Mouse (Mus musculus): ENCODE results near the gene Smarcal1.

The Smarcal1 gene

DNA sequence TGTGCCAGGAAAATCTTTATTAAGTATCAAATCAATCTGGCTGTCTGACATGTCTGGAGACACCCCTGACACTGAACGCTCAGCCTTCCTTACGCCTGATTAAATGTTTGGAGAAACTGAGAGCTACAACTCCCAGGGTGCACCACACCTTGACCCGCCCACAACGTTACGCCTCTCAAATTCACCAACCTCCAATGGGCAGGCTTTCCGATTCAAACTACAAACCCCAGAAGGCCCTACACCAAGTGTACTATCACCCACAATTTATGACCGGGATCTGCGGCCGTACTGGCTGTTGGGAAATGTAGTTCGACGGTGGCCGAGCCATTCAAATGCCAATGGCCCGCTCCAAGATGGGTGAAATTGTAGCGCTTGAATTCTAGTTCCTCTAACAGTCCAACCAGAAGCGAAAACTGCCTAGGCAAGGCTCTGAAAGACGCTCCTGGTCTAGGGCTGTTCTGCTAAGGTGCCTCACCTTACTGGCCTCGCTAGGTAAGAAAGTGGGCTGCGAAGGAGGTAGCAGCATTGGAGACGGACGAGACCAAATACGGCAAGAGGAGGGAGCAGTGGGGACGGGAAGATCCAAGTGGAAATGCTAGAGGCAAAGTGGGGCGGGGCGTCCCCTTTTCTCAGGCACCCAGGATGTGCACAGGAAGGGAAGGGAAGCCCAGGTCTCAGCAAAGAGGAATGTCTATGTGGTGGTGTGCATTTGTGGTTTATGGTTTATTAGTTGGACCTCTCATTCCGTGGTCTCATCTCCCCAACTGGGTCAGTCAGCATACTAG, at the start of gene Smarcal1:
Gene Smarcal1, plus strand, starts transcription at position 305 of the 785 bp plus-strand sequence.
- DNase-seq = peak; percentile 95 to 96

DNA sequence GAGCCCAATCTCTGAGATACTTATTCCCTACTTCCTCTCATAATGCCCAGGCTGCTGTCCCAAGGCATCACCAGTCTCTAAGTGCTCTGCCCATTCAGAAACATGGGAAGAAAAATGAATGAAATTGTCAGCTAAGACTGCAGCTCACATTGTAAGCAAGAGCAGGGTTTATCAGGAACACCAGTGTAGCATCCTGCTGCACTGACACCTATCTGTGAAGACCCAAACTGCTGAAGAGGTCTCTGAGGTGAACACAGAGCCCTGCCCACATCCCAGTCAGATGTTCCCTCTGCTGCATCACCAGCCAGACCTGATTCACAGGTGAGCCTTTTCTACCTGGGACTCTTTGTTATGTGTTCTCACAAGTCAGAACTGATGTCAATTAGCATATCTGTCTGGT, 49.6 kb upstream of the Smarcal1 start:
- DNase-seq = no peak

- no peak for DNase-seq
These were observed 47.1 kb upstream of the Smarcal1 start for GRCm38 (mm10) chr1:72535725-72536571.

- DNase-seq = peak; percentile 64 to 74
These were observed 46.3 kb upstream of the Smarcal1 start, which contains the start of gene March4 for GRCm38 (mm10) chr1:72536611-72537351. TSS of gene March4 (minus strand) at chr1:72536930.

DNA sequence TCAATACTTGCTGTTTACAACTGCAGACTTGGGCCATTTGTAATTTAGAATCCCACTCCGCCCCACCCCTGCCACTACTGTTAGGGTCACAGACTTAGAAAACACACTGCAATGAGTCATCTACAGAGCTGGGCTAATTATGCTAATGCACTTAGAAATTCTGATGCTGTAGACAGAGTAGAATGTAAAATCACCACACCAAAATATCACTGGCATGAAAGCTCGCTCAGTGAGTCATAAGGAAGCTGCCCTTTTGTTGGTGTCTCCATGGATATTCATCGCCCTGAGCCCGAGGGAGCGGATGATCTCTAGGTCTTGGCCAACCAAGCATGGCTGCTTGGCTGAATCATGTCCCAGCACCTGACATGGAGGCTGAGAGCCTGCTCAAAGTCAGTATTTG, 44.8 kb upstream of the Smarcal1 start:
- no peak for DNase-seq

GRCm38 (mm10) chr1:72550317-72550716, 32.7 kb upstream of the Smarcal1 start:
- no peak for DNase-seq

- DNase-seq = no peak
These were observed 26.6 kb upstream of the Smarcal1 start for GRCm38 (mm10) chr1:72556471-72556870.

DNA sequence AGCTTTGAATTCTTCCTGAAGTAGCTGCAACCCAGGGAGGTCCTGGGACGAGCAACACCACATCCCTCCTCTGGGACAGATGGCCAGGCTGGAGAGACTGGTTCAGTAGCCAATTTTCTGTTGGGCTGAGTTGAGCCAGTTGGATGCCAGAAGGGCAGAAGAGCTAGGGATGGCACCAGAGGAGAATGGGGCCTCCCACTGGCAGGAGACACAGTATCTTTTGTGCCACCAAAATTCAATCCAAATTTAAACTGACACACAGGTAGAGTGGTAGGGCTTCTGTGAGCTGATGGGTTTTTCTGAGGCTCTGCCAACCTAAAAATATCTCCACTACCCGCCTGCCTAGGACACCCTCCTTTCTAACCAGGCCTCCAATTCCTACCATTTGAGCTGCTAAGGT, 24.4 kb upstream of the Smarcal1 start:
- DNase-seq = no peak

DNA sequence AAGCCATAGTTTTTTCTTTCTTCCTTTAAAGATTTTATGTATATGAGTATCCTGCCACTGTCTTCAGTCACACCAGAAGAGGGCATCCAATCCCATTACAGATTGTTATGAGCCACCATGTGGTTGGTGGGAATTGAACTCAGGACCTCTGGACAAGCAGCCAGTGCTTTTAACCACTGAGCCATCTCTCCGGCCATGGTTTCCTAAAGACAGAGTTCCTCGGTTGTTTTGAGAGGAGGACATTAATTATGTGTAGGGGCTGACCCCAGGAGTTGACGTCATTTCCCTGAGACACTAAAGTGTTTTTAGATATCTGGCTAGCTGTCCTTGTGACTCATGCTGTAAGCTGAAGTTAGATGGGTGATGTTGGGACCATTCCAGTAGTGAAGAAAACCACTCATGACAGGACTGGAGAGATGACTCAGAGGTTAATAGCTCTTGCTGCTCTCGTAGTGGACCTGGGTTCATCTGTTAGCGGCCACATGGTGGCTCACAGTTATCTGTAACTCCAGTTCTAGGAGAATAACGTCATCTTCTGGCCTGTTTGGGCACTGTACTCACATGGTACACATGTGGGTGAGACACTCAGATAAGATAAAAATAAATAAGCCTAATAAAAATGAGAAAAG, 18.6 kb upstream of the Smarcal1 start:
- DNase-seq = no peak

DNA sequence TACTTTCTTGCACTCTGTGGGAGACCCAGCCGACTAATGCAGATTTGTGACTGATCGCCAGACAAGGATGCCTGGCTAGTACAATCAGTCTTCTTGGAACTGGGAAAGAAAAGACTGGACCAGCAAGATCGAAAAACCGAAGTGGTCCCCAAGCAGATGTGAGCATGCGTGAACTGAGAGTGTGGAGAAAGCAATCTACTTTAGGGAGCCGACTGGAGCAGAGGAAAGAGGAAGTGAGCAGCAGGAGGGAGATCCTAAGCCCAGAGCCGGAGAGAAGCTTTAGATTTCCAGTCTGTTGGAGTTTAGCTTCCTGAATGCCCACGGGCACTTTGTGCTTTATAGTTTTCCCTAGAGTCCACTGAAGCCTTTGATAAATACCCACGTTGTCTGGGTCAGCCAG, 16.0 kb upstream of the Smarcal1 start:
- DNase-seq = no peak

DNA sequence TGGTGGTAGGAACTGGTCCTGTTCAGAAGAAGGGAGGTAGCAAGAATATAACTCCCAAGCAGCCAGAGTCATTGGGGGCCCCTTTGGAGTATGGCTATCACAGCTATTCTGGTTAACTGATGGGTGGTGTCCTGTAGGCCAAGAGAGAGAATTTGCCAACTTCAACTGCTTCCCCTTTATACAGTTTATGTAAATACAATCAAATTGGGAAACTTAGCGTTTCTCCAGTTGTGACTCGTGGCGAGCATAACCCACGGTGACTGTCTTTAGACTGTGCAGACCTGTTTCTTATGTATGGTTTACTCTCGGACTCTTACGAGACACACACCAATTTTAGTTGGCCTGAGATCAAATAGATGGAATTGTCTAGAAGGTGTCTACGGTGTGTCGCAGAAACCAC, 14.3 kb upstream of the Smarcal1 start:
- DNase-seq = no peak

- no peak for DNase-seq
These were observed 9.0 kb upstream of the Smarcal1 start for GRCm38 (mm10) chr1:72574047-72574446.

- no peak for DNase-seq
These were observed 8.4 kb upstream of the Smarcal1 start for GRCm38 (mm10) chr1:72574608-72575007.

GRCm38 (mm10) chr1:72575121-72575520, 7.9 kb upstream of the Smarcal1 start:
- DNase-seq = no peak

DNA sequence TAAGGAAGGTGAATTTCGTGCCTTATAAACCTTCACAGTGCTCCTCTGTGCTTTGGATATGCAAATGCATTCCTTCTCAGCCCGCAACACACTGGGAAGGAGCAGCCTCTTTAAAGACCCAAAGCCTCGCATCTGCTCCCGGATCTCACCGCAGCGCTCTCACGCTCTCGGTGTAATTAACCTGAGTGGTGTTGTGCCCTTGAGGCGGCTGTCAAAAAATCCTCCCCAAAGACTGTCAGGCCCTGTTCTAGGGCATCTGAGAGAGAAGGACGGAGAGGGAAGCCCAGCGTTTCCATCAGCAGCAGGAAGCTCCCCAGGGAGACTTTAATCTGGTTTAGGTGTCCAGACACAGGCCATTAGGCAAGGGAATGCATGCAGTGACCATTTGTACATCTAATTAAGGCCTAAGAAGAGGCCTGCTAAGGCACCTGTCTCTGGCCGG, 5.5 kb upstream of the Smarcal1 start:
- DNase-seq = no peak

DNA sequence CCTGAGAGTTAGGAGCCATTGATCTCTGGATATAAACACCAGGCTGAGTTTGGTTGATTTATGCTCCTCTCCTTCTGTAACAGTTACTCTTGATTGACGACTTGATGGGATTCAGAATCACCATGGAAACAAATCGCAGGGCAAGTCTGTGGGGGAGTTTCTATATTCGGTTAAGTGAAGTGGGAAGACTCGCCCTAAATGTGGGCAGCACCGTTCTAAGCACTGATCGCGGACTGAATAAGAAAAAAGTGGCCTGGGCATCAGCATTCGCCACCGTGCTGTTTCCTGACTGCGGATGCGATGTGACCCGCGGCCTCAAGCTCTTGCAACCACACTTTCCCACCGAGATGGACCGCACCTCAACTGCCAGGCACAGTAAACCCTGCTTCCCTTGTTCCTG, 4.7 kb upstream of the Smarcal1 start:
- DNase-seq = no peak

DNA sequence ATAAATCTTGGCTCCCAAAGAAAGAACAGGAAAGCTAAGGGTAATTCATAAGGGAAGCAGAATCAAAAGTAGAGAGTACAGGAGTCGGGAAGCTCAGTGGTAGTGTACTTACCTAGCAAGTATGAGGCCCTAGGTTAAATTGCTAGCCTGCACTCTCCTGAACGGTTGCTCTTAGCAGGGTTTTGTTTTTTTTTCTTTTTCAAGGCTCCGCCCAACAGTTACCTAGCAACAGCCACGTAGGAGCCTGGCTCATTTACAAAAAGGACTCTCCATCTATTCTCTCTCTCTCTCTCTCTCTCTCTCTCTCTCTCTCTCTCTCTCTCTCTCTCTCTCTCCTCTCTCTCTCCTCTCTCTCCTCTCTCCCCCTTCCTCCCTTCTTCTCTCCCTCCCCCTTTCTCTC, 4.2 kb upstream of the Smarcal1 start:
- no peak for DNase-seq

DNA sequence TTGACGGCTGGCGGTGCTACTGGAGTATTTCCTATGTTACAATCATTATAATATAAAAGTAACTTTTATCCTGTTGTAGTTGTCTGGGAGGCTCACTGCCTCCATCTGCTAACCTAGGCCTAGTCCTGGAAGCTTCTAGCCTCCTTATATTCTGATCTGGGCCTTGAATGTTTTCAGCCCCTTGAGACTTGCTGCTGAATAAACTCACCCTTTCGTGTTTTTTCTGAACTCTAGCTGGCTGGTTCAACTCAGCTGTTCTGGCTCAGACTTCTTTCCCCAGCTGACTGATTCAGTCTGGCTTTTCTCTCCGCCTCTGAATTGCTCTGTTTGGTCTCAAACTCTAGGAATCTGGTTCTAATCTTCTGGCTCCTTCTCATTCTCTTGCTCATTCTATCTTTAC, 855 bp downstream of the Smarcal1 start:
- no peak for DNase-seq

DNA sequence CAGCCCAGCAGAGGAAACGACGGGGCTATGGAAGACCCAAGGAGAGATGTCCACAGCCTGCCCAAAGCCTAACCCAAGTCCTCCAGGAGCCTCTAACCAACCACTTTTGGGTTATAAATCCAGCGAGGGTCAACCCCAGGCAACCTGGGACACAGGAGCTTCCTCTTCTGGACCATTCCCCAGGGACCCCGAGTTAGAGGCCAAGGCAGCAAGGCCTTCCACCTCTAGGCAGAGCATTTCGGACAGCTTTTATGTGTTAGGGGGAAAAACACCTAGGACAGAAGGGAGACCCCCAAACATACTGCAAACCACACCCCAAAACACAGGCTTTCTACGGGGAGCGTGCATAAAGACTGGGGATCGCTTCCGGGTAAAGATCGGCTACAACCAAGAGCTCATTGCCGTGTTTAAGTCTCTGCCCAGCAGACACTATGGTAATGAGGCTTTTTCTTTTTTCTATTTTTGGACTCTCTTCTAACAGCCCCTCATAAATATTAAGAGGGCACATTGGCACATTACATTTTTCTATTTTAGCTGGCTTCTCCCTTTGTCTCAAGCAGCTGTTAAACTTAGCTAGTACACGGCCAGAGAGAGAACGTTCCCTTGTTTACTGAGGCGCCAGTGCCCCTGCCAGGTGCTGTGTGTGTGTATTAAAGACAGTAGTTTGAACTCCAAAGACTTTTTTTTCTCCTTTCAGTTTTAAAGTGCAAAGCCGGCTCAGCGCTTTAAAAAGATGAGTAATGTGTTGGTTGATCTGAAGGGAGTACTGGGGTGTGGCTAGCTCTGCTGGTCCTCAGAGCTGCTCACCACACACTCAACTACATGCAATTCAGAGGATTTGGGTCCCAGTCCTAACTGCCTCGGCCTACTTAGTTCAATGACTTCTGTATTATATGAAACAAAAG, 3.2 kb downstream of the Smarcal1 start:
- DNase-seq = no peak

GRCm38 (mm10) chr1:72587532-72587931, 4.5 kb downstream of the Smarcal1 start:
- DNase-seq = no peak

DNA sequence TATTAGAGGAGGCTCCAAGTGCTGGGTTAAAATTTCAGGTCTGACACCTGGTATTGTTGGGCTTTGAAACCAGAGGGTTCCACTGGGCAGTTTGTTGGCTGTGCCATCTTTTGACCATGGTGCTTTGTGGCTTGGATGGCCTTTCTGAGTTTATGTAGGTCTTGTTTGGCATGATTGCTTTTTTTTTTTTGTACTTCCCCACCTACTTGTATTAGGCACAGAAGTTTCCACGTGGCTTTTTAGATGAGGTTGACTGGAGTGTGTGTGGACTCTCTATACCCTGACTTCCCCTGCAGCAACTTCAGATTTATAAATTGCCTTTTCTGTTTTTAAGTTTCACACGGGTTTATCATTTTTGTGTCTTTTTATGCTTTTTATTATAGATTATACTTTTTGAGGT, 5.7 kb downstream of the Smarcal1 start:
- DNase-seq = no peak

GRCm38 (mm10) chr1:72590636-72591035, 7.6 kb downstream of the Smarcal1 start:
- DNase-seq = no peak

Measured in kidney, postnatal 25 days (tissue).